ENCODE assay signal across 20 mouse cellular contexts in the genomic region with DNA sequence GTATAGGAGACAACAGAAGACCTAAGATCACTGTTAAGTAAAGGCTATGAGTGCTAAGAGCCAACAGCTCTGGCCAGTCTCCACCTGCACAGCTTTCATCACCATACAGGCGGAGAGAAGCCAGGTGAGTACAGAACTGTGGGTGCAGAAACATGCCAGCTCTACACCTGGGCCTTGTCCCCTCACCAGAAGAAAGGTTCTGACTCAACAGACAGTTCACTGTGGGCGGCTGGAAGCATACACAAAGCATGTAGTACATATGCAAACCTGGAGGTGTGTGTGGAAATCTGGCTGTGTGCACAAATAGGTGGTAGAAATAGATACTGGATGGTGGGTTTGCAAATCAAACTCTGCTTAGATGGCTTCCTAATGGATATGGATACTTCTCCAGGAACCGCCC. TPM values are rescaled to one million over a fixed set of nuclear protein-coding genes. Genes with fewer than 3 reads are reported as not detected.
"Had no signal": no experiment of that assay in that cellular context is flagged by ENCODE, and none has a peak within 500 bp of the region (broad histone marks: within the 10 kb centered on the region; RNA-seq: fewer than 3 reads in every experiment).

No protein-coding gene starts in this region.

- H3K36me3 ChIP-seq: midbrain, embryonic 10.5 days; midbrain, embryonic 12.5 days; stomach, embryonic 15.5 days had no signal

- H3K4me3 ChIP-seq: midbrain, embryonic 10.5 days; midbrain, embryonic 12.5 days; myocyte; neural tube, embryonic 13.5 days; neural tube, embryonic 15.5 days; stomach, embryonic 15.5 days had no signal

- H3K27me3 ChIP-seq: midbrain, embryonic 12.5 days; neural tube, embryonic 13.5 days; neural tube, embryonic 15.5 days; stomach, embryonic 15.5 days had no signal

- H3K9ac ChIP-seq: lung, embryonic 14.5 days; midbrain, embryonic 12.5 days; neural tube, embryonic 13.5 days; neural tube, embryonic 15.5 days; stomach, embryonic 15.5 days had no signal

- H3K4me1 ChIP-seq: midbrain, embryonic 10.5 days; neural tube, embryonic 13.5 days; neural tube, embryonic 15.5 days; stomach, embryonic 15.5 days had no signal

- DNase-seq: lung, adult 18-20 months; lung, embryonic 14.5 days; lung, postnatal 10 days; lung, postnatal 4 days; midbrain, embryonic 14.5 days; retina, postnatal 1 day; right cerebral cortex, postnatal 14 days; thymus, adult 2 months; thymus, postnatal 25 days; thymus, postnatal 4 days had no signal

- H3K27ac ChIP-seq: midbrain, embryonic 10.5 days; midbrain, embryonic 12.5 days; neural tube, embryonic 13.5 days; neural tube, embryonic 15.5 days; stomach, embryonic 15.5 days; stomach, postnatal 0 days had no signal

RNA-seq across cellular contexts. Expression of a gene that starts 27.2 kb away (rescaled TPM):
- total RNA-seq: megakaryocyte, adult 5-6 weeks; megakaryocyte-erythroid progenitor cell, adult 5-6 weeks had no signal
- polyA plus RNA-seq: myocyte; spleen, adult 2 months had no signal
